Mouse (Mus musculus): Measurements from ENCODE around the gene Dusp6.

The Dusp6 gene

DNA sequence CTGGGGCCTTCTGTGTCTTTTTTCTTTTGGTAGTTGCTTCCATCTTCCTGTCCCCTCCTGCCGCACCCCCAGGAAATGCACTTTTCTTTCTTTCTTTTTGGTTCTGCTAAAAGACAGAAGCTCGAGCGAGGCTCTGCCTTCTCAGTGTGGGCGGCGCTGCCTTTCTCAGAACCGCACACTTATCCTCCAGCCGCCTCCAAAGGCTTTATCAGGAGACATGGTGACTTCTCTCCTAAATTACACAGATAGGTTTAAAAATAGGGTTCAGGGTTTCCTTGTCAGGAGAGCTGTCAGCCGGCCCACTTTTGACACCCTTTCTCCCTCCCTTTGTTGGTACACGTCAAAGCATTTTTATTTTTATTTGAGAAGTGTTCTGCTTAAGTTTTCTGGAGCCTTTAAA lies 21.9 kb downstream of the Dusp6 start:
- no peak for TF ChIP-seq GATA4 (IDR thresholded peaks at IDR 0.05; ENCODE audit: insufficient replicate concordance, low read length)

DNA sequence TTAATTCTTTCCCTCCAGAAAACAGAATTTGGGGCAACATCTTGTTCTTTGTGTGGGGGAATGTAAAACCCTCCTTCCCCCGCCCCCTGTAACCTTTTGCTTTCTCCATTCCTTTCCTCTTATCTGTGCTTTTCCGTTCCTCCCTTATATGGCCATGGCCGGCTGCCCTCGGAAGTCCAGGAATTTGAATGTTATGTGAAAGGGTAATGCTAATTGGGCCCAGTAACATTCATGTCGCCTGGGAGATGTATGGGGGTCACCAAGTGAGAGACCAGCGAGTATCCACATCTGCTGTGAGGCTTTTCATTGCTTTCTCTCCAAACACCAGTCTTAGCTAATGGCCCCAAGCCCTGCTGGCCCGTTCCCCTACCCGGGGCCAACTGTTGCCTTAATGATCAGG lies 22.7 kb downstream of the Dusp6 start:
- TF ChIP-seq GATA4 (IDR thresholded peaks at IDR 0.05; ENCODE audit: insufficient replicate concordance, low read length) = peak; percentile 7; the same call in 1 of the 2 replicates

DNA sequence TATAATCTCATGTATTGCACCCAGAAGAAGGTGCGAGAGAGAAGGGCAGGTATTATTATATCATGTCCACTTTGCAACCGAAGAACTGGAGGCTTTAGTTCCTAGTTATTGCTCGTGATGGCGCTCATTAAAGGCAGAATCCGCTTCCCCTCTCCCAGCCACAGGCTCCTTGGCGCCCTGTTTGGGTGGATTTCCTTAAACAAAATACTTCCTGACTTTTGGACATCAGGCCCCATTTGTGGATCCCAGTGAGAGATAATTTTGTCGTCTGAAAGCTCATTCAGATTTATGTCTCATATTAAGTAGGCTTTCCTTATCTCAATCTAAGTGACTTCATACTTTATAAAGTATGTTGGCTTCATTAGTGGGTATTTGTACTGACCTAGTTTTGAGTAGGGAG lies 23.2 kb downstream of the Dusp6 start:
- TF ChIP-seq GATA4 (IDR thresholded peaks at IDR 0.05; ENCODE audit: insufficient replicate concordance, low read length) = no peak

DNA sequence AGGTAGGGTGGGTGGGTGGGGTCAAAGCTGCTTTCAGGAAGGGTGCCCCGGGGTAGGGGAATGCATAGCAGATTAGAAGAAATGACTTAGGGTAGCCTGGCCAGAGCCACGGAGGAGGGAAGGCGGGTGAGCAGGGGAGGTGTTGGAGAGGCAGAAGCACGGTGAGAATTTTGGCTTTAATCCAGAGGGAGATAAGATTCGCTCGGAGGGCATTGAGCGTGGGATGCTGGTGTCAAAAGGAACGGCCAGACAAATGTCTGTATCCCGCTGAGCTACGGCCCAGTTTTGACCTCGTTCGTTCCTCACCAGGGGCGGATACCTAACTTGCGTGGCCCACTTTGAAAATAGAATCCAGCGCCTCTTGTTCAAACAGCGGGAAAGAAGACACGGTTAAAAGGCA lies 23.8 kb downstream of the Dusp6 start:
- no peak for TF ChIP-seq GATA4 (IDR thresholded peaks at IDR 0.05; ENCODE audit: insufficient replicate concordance, low read length)

DNA sequence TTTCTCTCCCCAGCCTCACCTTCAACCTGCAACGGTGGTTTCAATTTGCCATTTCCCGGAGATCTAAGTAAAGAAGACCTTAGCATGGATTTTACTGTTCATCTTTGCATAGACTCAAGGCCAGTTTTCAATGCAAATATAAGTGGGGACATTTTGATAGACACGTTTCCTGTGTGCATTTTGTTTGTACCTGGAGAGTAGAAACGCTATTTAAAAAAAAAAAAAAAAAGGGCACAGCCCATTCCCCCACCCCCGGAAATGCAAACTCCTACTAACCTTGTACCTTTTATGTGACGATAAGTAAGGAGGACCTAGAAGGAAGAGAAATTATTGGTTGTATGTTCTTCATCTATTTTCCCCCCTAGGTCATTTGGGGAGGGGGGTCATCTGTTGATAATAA lies 24.2 kb downstream of the Dusp6 start:
- TF ChIP-seq GATA4 (IDR thresholded peaks at IDR 0.05; ENCODE audit: insufficient replicate concordance, low read length) = no peak

DNA sequence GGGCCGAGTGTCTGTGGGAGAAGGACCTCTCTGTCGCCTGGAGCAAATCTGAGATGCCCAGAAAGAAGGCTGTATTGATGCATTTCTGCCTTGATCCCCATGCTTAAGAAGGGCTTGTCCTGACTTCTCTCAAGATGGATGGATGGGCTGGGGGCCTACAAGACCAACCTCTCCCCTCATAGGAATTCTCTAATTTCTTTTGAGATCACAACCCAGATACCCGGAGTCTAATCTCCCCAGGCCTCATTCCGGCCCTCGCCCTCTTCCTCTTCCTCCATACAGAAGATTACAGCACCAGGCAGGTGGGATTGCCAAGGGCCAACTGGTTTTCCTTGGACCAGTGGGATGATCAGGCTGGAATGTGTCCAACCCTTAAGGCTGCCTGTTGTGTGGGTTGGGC lies 26.1 kb downstream of the Dusp6 start:
- TF ChIP-seq GATA4 (IDR thresholded peaks at IDR 0.05; ENCODE audit: insufficient replicate concordance, low read length) = no peak

DNA sequence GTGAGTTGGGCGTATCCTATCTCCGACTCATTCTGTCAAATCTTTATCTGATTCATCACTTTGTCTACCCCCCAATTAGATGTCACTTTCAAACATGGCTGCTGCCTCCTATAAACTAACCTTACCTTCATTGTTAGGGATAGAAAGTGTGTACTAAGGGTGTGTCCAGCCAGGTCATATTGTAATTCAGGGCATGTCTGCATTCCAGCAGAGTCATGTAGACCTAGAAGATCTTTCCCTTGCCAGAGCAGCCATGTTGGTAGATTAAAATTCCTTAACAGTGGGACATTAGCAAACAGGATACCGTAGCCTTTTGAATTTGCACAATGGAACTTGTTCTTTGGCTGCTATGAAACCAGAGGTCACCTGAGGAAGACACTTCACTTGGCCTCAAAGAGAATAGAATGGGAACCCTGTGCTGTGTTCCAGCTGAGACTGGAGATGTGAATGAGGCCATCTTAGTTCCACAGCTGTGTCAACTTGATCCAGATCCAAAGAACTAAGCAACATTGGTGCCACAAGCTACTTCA lies 30.1 kb downstream of the Dusp6 start:
- TF ChIP-seq GATA4 (IDR thresholded peaks at IDR 0.05; ENCODE audit: insufficient replicate concordance, low read length) = no peak

DNA sequence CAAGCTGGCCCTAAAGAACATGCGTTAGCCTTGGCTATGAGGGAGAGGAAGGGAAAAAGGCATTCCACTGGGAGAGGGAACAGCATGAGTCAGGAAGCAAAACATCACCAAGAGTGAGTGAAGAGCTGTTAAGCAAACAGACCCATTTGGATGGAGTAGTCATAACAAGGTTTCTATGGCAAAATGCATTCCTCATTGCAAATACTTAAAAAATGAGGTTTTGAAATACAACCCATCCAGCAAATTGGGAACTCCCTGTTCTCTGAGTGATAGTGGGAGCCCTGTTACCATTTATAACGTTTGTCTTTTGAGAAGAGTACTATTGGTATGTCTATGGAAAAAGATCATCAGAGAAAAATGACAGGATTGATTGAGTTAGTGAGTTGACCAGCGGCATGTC lies 34.7 kb downstream of the Dusp6 start:
- no peak for TF ChIP-seq GATA4 (IDR thresholded peaks at IDR 0.05; ENCODE audit: insufficient replicate concordance, low read length)

DNA sequence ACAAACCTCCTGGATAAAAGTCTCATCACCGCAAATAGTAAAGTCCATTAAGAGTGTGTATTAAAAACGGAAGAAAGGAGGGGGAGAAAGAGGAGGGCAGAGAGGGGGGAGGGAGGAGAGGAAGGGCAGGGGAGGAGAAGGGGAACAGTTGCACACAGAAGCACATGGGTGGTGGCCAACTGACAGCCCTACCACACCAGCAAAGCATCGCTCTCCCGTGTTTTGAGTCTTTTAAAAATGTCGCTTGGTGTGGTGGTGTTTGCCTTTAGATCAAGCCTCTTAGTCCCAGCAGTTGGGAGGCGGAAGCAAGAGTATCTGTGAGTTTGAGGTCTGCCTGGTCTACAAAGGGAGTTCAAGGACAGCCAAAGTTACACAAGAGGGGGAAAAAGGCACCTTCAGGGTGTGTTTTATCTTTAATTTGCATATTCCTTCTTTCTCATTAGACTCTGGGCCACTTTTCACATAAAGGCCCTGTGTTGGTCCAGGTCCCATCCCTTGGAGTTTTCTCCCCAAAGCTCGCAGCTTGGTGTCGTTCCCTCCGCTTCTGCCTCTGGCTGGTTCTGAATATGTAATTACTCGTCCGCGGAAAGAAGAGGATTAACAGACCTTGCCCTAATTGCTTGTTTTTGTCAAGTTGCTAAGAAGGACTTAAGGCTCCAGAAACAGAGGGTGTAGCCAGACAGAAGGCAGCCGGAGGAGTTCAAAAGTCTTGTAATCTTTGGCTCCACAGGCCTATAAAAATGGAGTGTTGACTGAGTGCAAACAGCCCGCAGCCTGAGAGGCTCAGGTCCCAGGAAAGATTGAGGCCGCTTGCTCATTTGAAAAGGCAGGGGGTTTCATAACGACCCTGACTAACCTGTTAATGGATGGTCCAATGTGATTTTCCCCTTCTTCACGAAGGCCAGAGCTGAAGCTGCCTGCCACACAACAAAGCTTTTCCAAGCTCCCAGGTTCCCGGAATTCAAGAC lies 35.6 kb downstream of the Dusp6 start:
- no peak for TF ChIP-seq GATA4 (IDR thresholded peaks at IDR 0.05; ENCODE audit: insufficient replicate concordance, low read length)

DNA sequence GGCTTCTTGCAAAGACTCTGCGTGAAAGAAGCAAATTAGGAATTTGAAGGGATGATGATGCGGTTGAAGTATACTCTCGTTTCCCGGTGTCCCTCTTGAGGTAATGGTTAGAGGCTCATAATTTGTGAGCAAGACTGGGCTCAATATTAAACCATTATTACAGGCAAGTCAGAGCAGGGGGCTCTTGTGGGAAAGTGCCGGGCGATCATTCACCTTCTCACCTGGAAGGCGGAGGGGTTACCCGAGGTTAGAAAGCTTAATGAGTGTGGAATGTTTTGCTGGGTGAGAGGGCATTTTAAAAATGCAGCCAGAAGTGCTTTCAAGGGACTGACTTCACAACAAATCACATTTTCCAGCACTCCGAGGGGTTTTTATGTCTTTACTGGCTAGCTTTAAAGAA lies 36.3 kb downstream of the Dusp6 start:
- TF ChIP-seq GATA4 (IDR thresholded peaks at IDR 0.05; ENCODE audit: insufficient replicate concordance, low read length) = no peak

DNA sequence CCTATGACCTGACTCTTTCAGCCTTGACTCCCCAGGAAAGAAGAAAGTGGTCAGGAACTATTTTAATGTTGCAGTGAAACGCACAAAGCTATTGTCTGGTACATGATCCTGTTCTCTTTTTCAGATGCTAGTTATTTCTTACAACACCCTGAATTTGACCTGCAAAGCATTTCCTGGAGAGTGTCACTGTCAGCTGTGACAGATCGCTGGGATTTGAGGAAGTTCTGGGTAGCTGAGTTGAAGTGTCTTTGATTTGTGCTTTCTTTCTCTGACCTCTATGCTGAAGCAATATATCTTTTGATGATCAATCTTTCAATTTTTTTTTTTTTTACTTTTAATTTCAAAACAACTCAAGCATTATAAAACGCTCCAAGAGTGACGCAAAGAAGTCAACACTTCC lies 39.0 kb downstream of the Dusp6 start:
- no peak for TF ChIP-seq GATA4 (IDR thresholded peaks at IDR 0.05; ENCODE audit: insufficient replicate concordance, low read length)

DNA sequence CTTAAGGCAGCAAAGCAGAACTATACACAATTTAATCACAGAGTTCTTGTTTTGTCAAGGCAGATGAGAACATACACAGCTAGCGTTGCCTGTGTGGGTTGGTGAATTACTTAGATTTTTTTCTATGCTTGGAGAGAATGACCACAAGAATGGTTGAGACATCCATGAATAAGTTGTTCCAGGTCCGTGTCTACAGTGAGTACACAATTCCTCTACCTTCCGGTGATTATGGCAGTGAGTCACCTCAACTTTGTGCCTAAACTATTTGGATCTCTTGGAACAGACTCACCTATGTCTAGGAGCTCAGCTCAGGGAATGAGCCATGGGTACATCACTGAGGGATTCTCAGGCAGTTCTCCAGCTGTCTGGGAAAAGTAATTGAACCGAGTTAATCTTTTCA lies 45.8 kb downstream of the Dusp6 start:
- no peak for TF ChIP-seq GATA4 (IDR thresholded peaks at IDR 0.05; ENCODE audit: insufficient replicate concordance, low read length)

DNA sequence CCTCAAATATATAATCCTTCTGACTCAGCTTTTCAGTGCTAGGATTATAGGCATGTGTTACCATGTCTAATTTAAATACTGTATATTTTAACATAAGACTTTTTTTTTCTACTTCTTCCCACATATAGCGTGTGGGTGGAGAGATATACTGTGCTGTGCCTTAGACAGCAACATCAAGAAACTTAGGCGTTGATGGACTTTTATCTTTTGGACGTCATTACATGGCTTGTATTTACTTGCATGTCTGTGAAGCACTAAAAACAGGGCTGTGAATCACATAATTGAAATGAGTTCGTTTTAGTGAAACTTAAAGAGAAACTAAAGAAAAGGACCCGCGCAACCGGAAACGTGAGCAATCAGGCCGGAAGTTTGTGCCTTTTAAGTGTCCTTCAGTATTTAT lies 46.6 kb downstream of the Dusp6 start:
- no peak for TF ChIP-seq GATA4 (IDR thresholded peaks at IDR 0.05; ENCODE audit: insufficient replicate concordance, low read length)

DNA sequence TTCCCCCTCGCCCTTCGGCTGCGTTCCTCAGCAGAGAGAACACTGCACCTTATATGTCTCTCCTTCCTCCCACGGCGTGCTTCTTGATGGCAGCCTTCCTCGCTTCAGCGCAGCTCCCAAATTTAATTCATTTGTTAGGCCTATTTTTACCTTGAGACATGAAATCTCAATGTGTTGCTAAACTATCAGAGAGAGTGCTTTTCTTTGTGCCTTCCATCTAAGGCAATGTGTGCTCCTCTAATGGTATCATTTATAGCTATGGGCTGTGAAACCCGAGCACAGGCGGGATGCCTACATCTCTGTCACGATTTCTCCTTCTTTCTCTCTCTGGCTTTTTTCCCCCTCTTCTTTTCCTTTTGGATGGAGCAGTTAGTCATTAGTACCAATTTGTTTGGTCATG lies 47.2 kb downstream of the Dusp6 start:
- no peak for TF ChIP-seq GATA4 (IDR thresholded peaks at IDR 0.05; ENCODE audit: insufficient replicate concordance, low read length)

DNA sequence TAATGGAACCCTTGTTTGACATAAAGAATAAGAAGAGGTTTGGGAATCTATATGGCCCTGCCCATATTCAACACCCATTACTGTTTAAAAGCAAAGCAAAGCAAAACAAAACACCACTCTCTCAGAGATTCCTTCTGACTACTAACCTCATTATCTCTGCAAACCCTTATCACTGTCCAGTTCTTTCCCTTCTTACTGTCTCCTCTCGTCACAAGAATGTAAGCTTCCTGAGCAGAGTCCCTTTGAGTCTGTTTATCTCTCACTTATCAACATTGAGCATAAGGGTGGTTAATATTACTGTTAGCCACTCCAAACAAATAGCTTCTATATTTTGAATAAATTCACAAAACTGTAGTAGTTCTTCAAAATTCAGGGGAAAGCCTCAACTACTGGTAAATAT lies 48.9 kb downstream of the Dusp6 start:
- TF ChIP-seq GATA4 (IDR thresholded peaks at IDR 0.05; ENCODE audit: insufficient replicate concordance, low read length) = no peak

DNA sequence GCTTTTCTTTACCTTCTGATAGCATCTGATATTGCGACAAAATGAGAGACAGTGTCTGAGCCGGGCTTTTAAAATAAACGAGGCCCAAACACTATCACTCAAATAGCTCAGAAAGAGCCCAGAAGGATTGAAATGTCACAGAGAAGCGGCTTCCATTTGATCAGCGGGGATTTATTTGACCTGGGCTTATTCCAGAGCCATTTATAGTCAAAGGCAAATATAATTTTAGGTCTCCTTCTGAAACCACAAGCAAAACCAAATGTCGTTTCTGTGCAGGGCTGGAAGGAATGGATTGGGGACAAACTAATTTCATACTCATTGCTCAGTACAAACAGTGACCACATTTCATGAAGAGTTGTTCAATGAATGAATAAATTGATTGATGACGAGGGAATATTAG lies 51.3 kb downstream of the Dusp6 start:
- no peak for TF ChIP-seq GATA4 (IDR thresholded peaks at IDR 0.05; ENCODE audit: insufficient replicate concordance, low read length)

DNA sequence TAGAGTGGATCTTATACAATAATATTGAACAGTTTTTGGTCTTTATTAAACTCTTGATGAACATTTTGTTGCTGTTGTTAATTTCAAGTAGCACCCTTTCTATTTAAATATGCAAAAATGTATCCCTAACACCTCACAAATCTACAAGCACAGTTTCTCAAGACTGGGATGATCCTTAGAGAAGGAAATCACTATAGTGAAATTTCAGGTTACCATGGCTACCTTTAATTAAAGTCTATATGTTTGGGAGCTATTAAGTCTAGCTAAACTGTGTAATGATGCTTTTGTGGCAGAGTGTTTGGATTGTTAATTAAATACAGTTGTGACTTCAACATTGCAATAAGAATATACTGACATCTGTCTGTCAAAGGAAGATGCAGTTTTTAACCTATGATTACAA lies 54.0 kb downstream of the Dusp6 start:
- TF ChIP-seq GATA4 (IDR thresholded peaks at IDR 0.05; ENCODE audit: insufficient replicate concordance, low read length) = no peak
